Mouse (Mus musculus): ENCODE data around the gene Arvcf.

DNA sequence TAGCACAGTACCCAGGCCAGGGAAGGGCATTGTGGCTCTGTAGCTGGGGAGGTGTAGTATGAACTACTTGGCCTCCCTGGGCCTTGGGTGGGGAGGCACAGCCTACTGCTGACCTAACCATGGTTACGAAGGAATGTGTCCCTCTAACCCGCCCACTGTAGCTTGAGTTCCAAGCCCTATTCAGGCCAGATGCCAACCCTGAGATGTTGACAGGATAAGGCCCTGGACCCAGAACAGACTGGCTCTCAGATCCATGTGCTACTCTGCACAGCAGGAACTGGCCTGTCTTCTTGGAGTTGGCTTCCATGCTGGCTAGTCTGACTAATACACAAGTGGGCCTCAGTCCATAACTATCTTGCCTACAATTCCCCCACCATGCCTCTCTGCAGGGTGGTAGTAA is 48.2 kb downstream of the Arvcf start:
- TF ChIP-seq POLR2A (IDR thresholded peaks at IDR 0.05; ENCODE audit: borderline replicate concordance, insufficient read depth, low read length) = no peak
- TF ChIP-seq CTCF (IDR thresholded peaks at IDR 0.05; ENCODE audit: borderline replicate concordance, insufficient read depth, low read depth, low read length) = no peak
